8 mouse cellular contexts compared by ENCODE assay signal in the genomic region with DNA sequence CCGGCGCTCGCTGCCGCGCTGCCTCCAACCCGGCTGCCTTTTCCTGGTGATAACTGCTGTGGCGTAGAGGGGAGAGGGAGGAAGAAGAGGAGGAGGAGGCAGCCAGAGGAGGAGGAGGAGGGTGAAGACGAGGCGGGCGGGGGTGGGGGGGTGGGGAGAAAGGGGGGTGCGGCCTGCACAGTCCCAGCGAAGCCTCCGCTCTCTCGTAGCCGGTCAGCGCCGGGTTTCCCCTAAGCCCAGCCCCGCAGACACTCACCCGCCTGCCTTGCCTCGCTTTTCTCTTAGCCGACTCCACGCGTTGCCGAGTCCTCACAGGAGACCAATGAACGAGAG. TPM values are rescaled to one million over a fixed set of nuclear protein-coding genes. Genes with fewer than 3 reads are reported as not detected.
DNase-seq lines count a peak whose midpoint lies in the region; ATAC-seq and TF ChIP-seq lines count a peak whose summit lies in the region.

No protein-coding gene starts in this region.

- H3K27me3 ChIP-seq in heart, embryonic 12.5 days (replicated peaks), result no peaks in the 10 kb centered on the region
- no peaks in the 10 kb centered on the region for H3K27me3 ChIP-seq in MEL (ENCODE audit: control insufficient read depth in 1 of 2, insufficient read depth in 2 of 2, low read length in 2 of 2)
- no peaks in the 10 kb centered on the region for H3K27me3 ChIP-seq in hindbrain, embryonic 12.5 days

- H3K27ac ChIP-seq in heart, embryonic 12.5 days (ENCODE audit: poor library complexity, severe bottlenecking), result peak overlapping the region; percentile 87
- peak overlapping the region; percentile 99 for H3K27ac ChIP-seq in MEL (ENCODE audit: control insufficient read depth, low read depth, low read length)
- peak overlapping the region; percentile 91 for H3K27ac ChIP-seq in hindbrain, embryonic 12.5 days

- DNase-seq in heart, adult 8-10 months (ENCODE audit: low spot score), result no peak
- no peak for DNase-seq in MEL (ENCODE audit: low read depth, low spot score)
- no peak for DNase-seq in layer of hippocampus, postnatal 36 days
- no peak for DNase-seq in spleen, adult 12 weeks (ENCODE audit: low spot score)
- no peak for DNase-seq in left cerebral cortex, adult 11 months (ENCODE audit: low spot score)

- peaks cover 31% of the 10 kb centered on the region for H3K79me2 ChIP-seq in MEL (ENCODE audit: control insufficient read depth, insufficient read depth, low read length, poor library complexity)

- no peak for TF ChIP-seq RAD21 in MEL (IDR thresholded peaks at IDR 0.05; ENCODE audit: low read depth, low read length)

- peak overlapping the region; percentile 88 for H3K4me3 ChIP-seq in heart, embryonic 12.5 days
- H3K4me3 ChIP-seq in MEL (ENCODE audit: control insufficient read depth in 1 of 2, insufficient read depth in 1 of 2, low read depth in 2 of 2, low read length in 2 of 2), result peak overlapping the region; percentile 89 to 99
- H3K4me3 ChIP-seq in hindbrain, embryonic 12.5 days, result peak overlapping the region; percentile 71

- no peak for TF ChIP-seq EP300 in MEL (IDR thresholded peaks at IDR 0.05; ENCODE audit: low read depth in 1 of 2, low read length in 2 of 2)

- peak overlapping the region; percentile 98 for H3K4me2 ChIP-seq in heart, embryonic 12.5 days
- peak overlapping the region; percentile 94 for H3K4me2 ChIP-seq in hindbrain, embryonic 12.5 days (replicated peaks)

- no peaks in the 10 kb centered on the region for H3K36me3 ChIP-seq in heart, embryonic 12.5 days
- H3K36me3 ChIP-seq in MEL (ENCODE audit: control insufficient read depth in 1 of 2, insufficient read depth in 2 of 2, low read length in 2 of 2), result peaks cover 0 to 22% of the 10 kb centered on the region in 2 experiments; a peak in 2 of 4 replicates
- H3K36me3 ChIP-seq in hindbrain, embryonic 12.5 days, result no peaks in the 10 kb centered on the region

- under 1% methylated on average over 22 of the region's 25 CpGs for WGBS in heart, embryonic 12.5 days
- WGBS in hindbrain, embryonic 12.5 days, result 0% methylated on average over 21 of the region's 25 CpGs

- ATAC-seq in heart, embryonic 12.5 days (ENCODE audit: insufficient number of reproducible peaks, low FRiP score), result peak; percentile 92
- peak; percentile 93 for ATAC-seq in hindbrain, embryonic 12.5 days (ENCODE audit: low FRiP score)
- ATAC-seq in megakaryocyte-erythroid progenitor cell, adult 5-6 weeks (replicated peaks; ENCODE audit: low FRiP score, low TSS enrichment, poor library complexity, severe bottlenecking), result peak; percentile 70

- peaks cover 13% of the 10 kb centered on the region for H3K4me1 ChIP-seq in heart, embryonic 12.5 days (replicated peaks)
- H3K4me1 ChIP-seq in MEL (ENCODE audit: control insufficient read depth in 1 of 2, insufficient read depth in 2 of 2, low read length in 2 of 2), result peaks cover 8 to 11% of the 10 kb centered on the region in 2 experiments
- H3K4me1 ChIP-seq in hindbrain, embryonic 12.5 days, result peaks cover 20% of the 10 kb centered on the region

- H3K9ac ChIP-seq in heart, embryonic 12.5 days, result peak overlapping the region; percentile 92
- peak overlapping the region; percentile 99 for H3K9ac ChIP-seq in MEL (ENCODE audit: control insufficient read depth, low read depth, low read length, poor library complexity, severe bottlenecking)
- H3K9ac ChIP-seq in hindbrain, embryonic 12.5 days, result peak overlapping the region; percentile 89

- no peak for TF ChIP-seq CTCF in MEL (IDR thresholded peaks at IDR 0.05 in 2 of 3, conservative IDR thresholded peaks at IDR 0.05 in 1 of 3; ENCODE audit: control insufficient read depth in 1 of 3, insufficient read depth in 1 of 3, low read depth in 2 of 3, low read length in 3 of 3, poor library complexity in 1 of 3, severe bottlenecking in 1 of 3)

- H3K9me3 ChIP-seq in heart, embryonic 12.5 days (replicated peaks), result no peaks in the 10 kb centered on the region
- no peaks in the 10 kb centered on the region for H3K9me3 ChIP-seq in MEL (replicated peaks; ENCODE audit: insufficient read depth, low read length)
- no peaks in the 10 kb centered on the region for H3K9me3 ChIP-seq in hindbrain, embryonic 12.5 days (replicated peaks)

- no peak for TF ChIP-seq POLR2A in MEL (IDR thresholded peaks at IDR 0.05; ENCODE audit: control insufficient read depth in 1 of 2, insufficient read depth in 1 of 2, low read depth in 1 of 2, low read length in 2 of 2, poor library complexity in 1 of 2)

TF ChIP-seq in MEL, 35 proteins besides CTCF, POLR2A, EP300 and RAD21:
- TF ChIP-seq E2F4 (IDR thresholded peaks at IDR 0.05; ENCODE audit: borderline replicate concordance, low read depth, low read length) (no peak), UBTF (IDR thresholded peaks at IDR 0.05; ENCODE audit: borderline replicate concordance, insufficient read depth, low read depth, low read length) (peak; percentile 100), TAL1 (IDR thresholded peaks at IDR 0.05; ENCODE audit: low read length) (no peak), TBP (IDR thresholded peaks at IDR 0.05; ENCODE audit: low read depth, low read length) (no peak), HCFC1 (IDR thresholded peaks at IDR 0.05; ENCODE audit: low read depth, low read length) (no peak), SMC3 (IDR thresholded peaks at IDR 0.05; ENCODE audit: low read depth, low read length) (no peak), MEF2A (IDR thresholded peaks at IDR 0.05; ENCODE audit: extremely low read depth, insufficient replicate concordance, low read depth, low read length, poor library complexity, severe bottlenecking) (no peak), JUND (IDR thresholded peaks at IDR 0.05; ENCODE audit: low read depth, low read length) (no peak), NRF1 (IDR thresholded peaks at IDR 0.05; ENCODE audit: insufficient read depth, low read depth, low read length, poor library complexity, severe bottlenecking) (no peak)
TF ChIP-seq in MEL: peak in this region for 1.

RNA-seq across cellular contexts. Expression of a gene that starts 0.3 kb away (rescaled TPM):
- 22.4 and 23.3 TPM in 2 replicates for polyA plus RNA-seq in heart, embryonic 12.5 days (2016; fragmentation: Nextera tagmentation; extraction: Ambion mirVana)
- total RNA-seq in heart, adult 8-10 months (2022), result 10 to 100 TPM; 19.6 to 23.9 (median 21.7) TPM
- total RNA-seq in MEL (2012; rRNA removed), result 6.0 and 6.2 TPM in 2 replicates
- 10 to 100 TPM; 13.6 to 41.9 TPM for polyA plus RNA-seq in MEL (2012; ENCODE audit: insufficient read depth in 1 of 2, insufficient read length in 2 of 2, low read depth in 1 of 2, low replicate concordance in 2 of 2, missing spikeins in 1 of 2)
- polyA plus RNA-seq in hindbrain, embryonic 12.5 days (2016; fragmentation: Nextera tagmentation; extraction: Ambion mirVana), result 32.6 and 33.0 TPM in 2 replicates
- total RNA-seq in megakaryocyte-erythroid progenitor cell, adult 5-6 weeks (2014; fragmentation: Nextera tagmentation), result 52.1 and 64.5 TPM in 2 replicates
- total RNA-seq in megakaryocyte-erythroid progenitor cell, adult 5-6 weeks (2017), result 27.9 and 34.1 TPM in 2 replicates
- total RNA-seq in layer of hippocampus, postnatal 36 days (2021), result 10 to 100 TPM; 45.9 to 50.6 TPM

RNA-seq across cellular contexts. Expression of a gene that starts 44.0 kb away (rescaled TPM):
- 40.3 and 43.3 TPM in 2 replicates for polyA plus RNA-seq in heart, embryonic 12.5 days (2016; fragmentation: Nextera tagmentation; extraction: Ambion mirVana)
- 10 to 100 TPM; 14.5 to 18.2 (median 16.1) TPM for total RNA-seq in heart, adult 8-10 months (2022)
- 82.9 and 89.6 TPM in 2 replicates for total RNA-seq in MEL (2012; rRNA removed)
- 10 to 100 TPM; 32.1 to 89.3 TPM for polyA plus RNA-seq in MEL (2012; ENCODE audit: insufficient read depth in 1 of 2, insufficient read length in 2 of 2, low read depth in 1 of 2, low replicate concordance in 2 of 2, missing spikeins in 1 of 2)
- polyA plus RNA-seq in hindbrain, embryonic 12.5 days (2016; fragmentation: Nextera tagmentation; extraction: Ambion mirVana), result 42.4 and 42.8 TPM in 2 replicates
- total RNA-seq in megakaryocyte-erythroid progenitor cell, adult 5-6 weeks (2014; fragmentation: Nextera tagmentation), result 73.9 and 113 TPM in 2 replicates
- total RNA-seq in megakaryocyte-erythroid progenitor cell, adult 5-6 weeks (2017), result 100 and 110 TPM in 2 replicates
- total RNA-seq in layer of hippocampus, postnatal 36 days (2021), result 10 to 100 TPM; 28.3 to 29.7 TPM
